Mouse (Mus musculus) embryonic facial prominence, embryonic 10.5 days (tissue): ENCODE data around the gene Kif26a. TPM values are rescaled to one million over a fixed set of nuclear protein-coding genes. Genes with fewer than 3 reads are reported as not detected.
A peak's percentile ranks its signal among the peaks of the same experiment; 100 is the strongest.

Source experiments
- DNase-seq: peaks from one replicate; pipeline ENCODE4 v3.0.0-alpha.2; 2017; ENCODE audit warnings: low spot score
- H3K27ac ChIP-seq: fragments of 300-500 bp; sonication (generic); replicated peaks from 2 replicates; pipeline ENCODE4 v1.5.1; 2016; ENCODE audit warnings: mild to moderate bottlenecking
- H3K27me3 ChIP-seq: fragments of 300-500 bp; sonication (generic); replicated peaks from 2 replicates; pipeline ENCODE4 v1.6.1; 2016; ENCODE audit warnings: low read depth, mild to moderate bottlenecking; ENCODE audit not compliant: poor library complexity, severe bottlenecking
- H3K36me3 ChIP-seq: fragments of 300-500 bp; sonication (generic); replicated peaks from 2 replicates; pipeline ENCODE4 v1.6.1; 2016; ENCODE audit warnings: mild to moderate bottlenecking, moderate library complexity
- H3K4me1 ChIP-seq: fragments of 300-500 bp; sonication (generic); 2 replicates; pipeline ENCODE4 v1.6.1; 2016
- H3K4me3 ChIP-seq: fragments of 300-500 bp; sonication (generic); 2 replicates; pipeline ENCODE4 v1.5.1; 2016; ENCODE audit warnings: mild to moderate bottlenecking, moderate library complexity
- H3K9me3 ChIP-seq: fragments of 300-500 bp; sonication (generic); 2 replicates; pipeline ENCODE4 v1.6.1; 2016; ENCODE audit warnings: mild to moderate bottlenecking
- WGBS: fragments of 180-500 bp; shearing (Covaris S2); methylation state at CpG from one replicate; pipeline ENCODE4 v1.1.7; 2016; 5-methylcytosine and 5-hydroxymethylcytosine counted together
- polyA plus RNA-seq: library from polyadenylated mRNA; unstranded; fragments of >200 nt; fragmentation: Nextera tagmentation; extraction: Ambion mirVana; gene quantifications from 2 replicates; pipeline ENCODE4 v1.2.1, GENCODE M21; 2016

Gene Kif26a
- polyA plus RNA-seq, 1 experiment from 2014 or later: 3.3 TPM

GRCm38 (mm10) chr12:112140745-112141144 is 5.3 kb upstream of the Kif26a start:
- Histone ChIP-seq H3K9me3 (no peaks in the 10 kb centered on the region), H3K27me3 (peaks cover 52% of the 10 kb centered on the region), H3K4me3 (no peak overlapping the region), H3K27ac (no peak overlapping the region), H3K4me1 (peaks cover 31% of the 10 kb centered on the region), H3K36me3 (no peaks in the 10 kb centered on the region)
- WGBS: 56% methylated on average over 7 of the region's 7 CpGs
- DNase-seq: no peak

GRCm38 (mm10) chr12:112141300-112141699 is 4.7 kb upstream of the Kif26a start:
- peak; percentile 85 for DNase-seq
- H3K4me3 ChIP-seq: no peak overlapping the region
- WGBS: 3% methylated on average over 6 of the region's 6 CpGs
- H3K9me3 ChIP-seq: no peaks in the 10 kb centered on the region
- H3K4me1 ChIP-seq: peaks cover 37% of the 10 kb centered on the region
- H3K27ac ChIP-seq: no peak overlapping the region
- peaks cover 50% of the 10 kb centered on the region for H3K27me3 ChIP-seq
- no peaks in the 10 kb centered on the region for H3K36me3 ChIP-seq

- peak; percentile 60 for DNase-seq
- no peaks in the 10 kb centered on the region for H3K36me3 ChIP-seq
- H3K9me3 ChIP-seq: no peaks in the 10 kb centered on the region
- WGBS: 4% methylated on average over 14 of the region's 14 CpGs
- peaks cover 56% of the 10 kb centered on the region for H3K4me1 ChIP-seq
- H3K27ac ChIP-seq: peak overlapping the region; percentile 44; the same call in 1 of the 2 replicates
- H3K27me3 ChIP-seq: peaks cover 67% of the 10 kb centered on the region
- H3K4me3 ChIP-seq: peak overlapping the region; percentile 74
These were observed 2.7 kb upstream of the Kif26a start for GRCm38 (mm10) chr12:112143116-112143832.

- DNase-seq: peak; percentile 54
- H3K27ac ChIP-seq: peak overlapping the region; percentile 44
- WGBS: under 1% methylated on average over 52 of the region's 52 CpGs
These were observed 2.2 kb upstream of the Kif26a start for GRCm38 (mm10) chr12:112143833-112144201.

GRCm38 (mm10) chr12:112144377-112145115 is 1.5 kb upstream of the Kif26a start:
- peak; percentile 38 for DNase-seq
- Histone ChIP-seq H3K27me3 (peaks cover 73% of the 10 kb centered on the region), H3K9me3 (no peaks in the 10 kb centered on the region), H3K4me1 (peaks cover 69% of the 10 kb centered on the region), H3K4me3 (peak overlapping the region; percentile 74), H3K36me3 (0 out of 2 replicates have a peak, but pooled peaks cover 5% of the 10 kb centered on the region), H3K27ac (peak overlapping the region; percentile 44; the same call in 1 of the 2 replicates)
- WGBS: under 1% methylated on average over 46 of the region's 46 CpGs

More at GRCm38 (mm10) chr12:112143833-112144201, 2.2 kb upstream of the Kif26a start:
- peak overlapping the region; percentile 74 for H3K4me3 ChIP-seq
- peaks cover 72% of the 10 kb centered on the region for H3K27me3 ChIP-seq
- 0 out of 2 replicates have a peak, but pooled peaks cover 3% of the 10 kb centered on the region for H3K36me3 ChIP-seq
- peaks cover 62% of the 10 kb centered on the region for H3K4me1 ChIP-seq
- no peaks in the 10 kb centered on the region for H3K9me3 ChIP-seq

- Histone ChIP-seq H3K4me3 (peak overlapping the region; percentile 74), H3K9me3 (no peaks in the 10 kb centered on the region), H3K27ac (peak overlapping the region; percentile 87), H3K4me1 (peaks cover 77% of the 10 kb centered on the region), H3K27me3 (peaks cover 71% of the 10 kb centered on the region), H3K36me3 (0 out of 2 replicates have a peak, but pooled peaks cover 11% of the 10 kb centered on the region)
- under 1% methylated on average over 37 of the region's 37 CpGs for WGBS
- DNase-seq: peak; percentile 92
These were observed 665 bp upstream of the Kif26a start for GRCm38 (mm10) chr12:112145211-112145874.

- Histone ChIP-seq H3K27me3 (peaks cover 51% of the 10 kb centered on the region), H3K4me1 (peaks cover 94% of the 10 kb centered on the region), H3K27ac (peak overlapping the region; percentile 87), H3K4me3 (peak overlapping the region; percentile 74), H3K9me3 (no peaks in the 10 kb centered on the region), H3K36me3 (peaks cover 11% of the 10 kb centered on the region; the same call in 1 of the 2 replicates)
- 22% methylated on average over 5 of the region's 5 CpGs for WGBS
- no peak for DNase-seq
These were observed 1.4 kb downstream of the Kif26a start for GRCm38 (mm10) chr12:112147365-112147764.

- peaks cover 13% of the 10 kb centered on the region; the same call in 1 of the 2 replicates for H3K36me3 ChIP-seq
- peaks cover 25% of the 10 kb centered on the region for H3K27me3 ChIP-seq
- no peaks in the 10 kb centered on the region for H3K9me3 ChIP-seq
- peak overlapping the region; percentile 59 for H3K27ac ChIP-seq
- WGBS: 59% methylated on average over 7 of the region's 7 CpGs
- peaks cover 100% of the 10 kb centered on the region for H3K4me1 ChIP-seq
- DNase-seq: no peak
- H3K4me3 ChIP-seq: no peak overlapping the region
These were observed 4.0 kb downstream of the Kif26a start for GRCm38 (mm10) chr12:112150011-112150410.

- DNase-seq: peak; percentile 64
- Histone ChIP-seq H3K4me3 (peak overlapping the region; percentile 34; the same call in 1 of the 2 replicates), H3K36me3 (peaks cover 22% of the 10 kb centered on the region), H3K27me3 (peaks cover 22% of the 10 kb centered on the region), H3K27ac (peak overlapping the region; percentile 83), H3K9me3 (no peaks in the 10 kb centered on the region), H3K4me1 (peaks cover 100% of the 10 kb centered on the region)
- 24% methylated on average over 12 of the region's 12 CpGs for WGBS
These were observed 5.4 kb downstream of the Kif26a start for GRCm38 (mm10) chr12:112151244-112151979.

GRCm38 (mm10) chr12:112151980-112152362 is 6.0 kb downstream of the Kif26a start:
- Histone ChIP-seq H3K4me3 (no peak overlapping the region; the same call in 1 of the 2 replicates), H3K4me1 (peaks cover 99% of the 10 kb centered on the region), H3K27ac (peak overlapping the region; percentile 83)

GRCm38 (mm10) chr12:112153597-112153996 is 7.6 kb downstream of the Kif26a start:
- H3K4me3 ChIP-seq: no peak overlapping the region
- no peaks in the 10 kb centered on the region for H3K9me3 ChIP-seq
- DNase-seq: no peak
- peak overlapping the region; percentile 83 for H3K27ac ChIP-seq
- peaks cover 2% of the 10 kb centered on the region; the same call in 1 of the 2 replicates for H3K27me3 ChIP-seq
- WGBS: 66% methylated on average over 12 of the region's 12 CpGs
- H3K36me3 ChIP-seq: peaks cover 40% of the 10 kb centered on the region
- peaks cover 98% of the 10 kb centered on the region for H3K4me1 ChIP-seq

More at GRCm38 (mm10) chr12:112151980-112152362, 6.0 kb downstream of the Kif26a start:
- peak; percentile 75 for DNase-seq
- Histone ChIP-seq H3K27me3 (peaks cover 18% of the 10 kb centered on the region), H3K9me3 (no peaks in the 10 kb centered on the region), H3K36me3 (peaks cover 25% of the 10 kb centered on the region)
- WGBS: 23% methylated on average over 6 of the region's 6 CpGs
